Mouse (Mus musculus) ES-E14 (cell line): ENCODE measurements around the gene Tbc1d2.
"Not testable (repeated sequence)": the region's sequence is repeated elsewhere in the genome, so short reads cannot be mapped to it uniquely, and the experiment has no call there.

ENCODE experiments used
- HCFC1 ChIP-seq: IDR thresholded peaks from 2 replicates; pipeline ENCODE4 v1.6.1; 2012; ENCODE audit warnings: low read length, inconsistent platforms, borderline replicate concordance; ENCODE audit not compliant: insufficient read depth
- MAFK ChIP-seq: IDR thresholded peaks from 2 replicates; pipeline ENCODE4 v1.6.1; 2014; ENCODE audit warnings: mild to moderate bottlenecking, low read depth, low read length, inconsistent platforms; ENCODE audit not compliant: insufficient read depth

DNA sequence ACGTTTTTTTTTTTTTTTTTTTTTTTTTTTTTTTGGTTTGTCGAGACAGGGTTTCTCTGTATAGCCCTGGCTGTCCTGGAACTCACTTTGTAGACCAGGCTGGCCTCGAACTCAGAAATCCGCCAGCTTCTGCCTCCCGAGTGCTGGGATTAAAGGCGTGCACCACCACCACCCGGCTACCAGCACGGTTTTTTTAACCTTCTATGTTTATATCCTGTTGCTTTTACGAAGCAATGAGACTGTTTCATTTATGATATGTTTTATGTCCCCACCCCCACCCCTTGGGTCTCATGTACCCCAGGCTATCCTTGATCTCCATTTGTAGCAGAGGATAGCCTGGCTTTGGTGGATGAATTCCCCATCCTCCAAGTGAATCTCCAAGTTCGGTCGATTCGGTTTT, 50.4 kb downstream of the Tbc1d2 start:
- TF ChIP-seq HCFC1, MAFK: not testable (repeated sequence)
